ENCODE assay signal across 13 mouse cellular contexts in the genomic region with DNA sequence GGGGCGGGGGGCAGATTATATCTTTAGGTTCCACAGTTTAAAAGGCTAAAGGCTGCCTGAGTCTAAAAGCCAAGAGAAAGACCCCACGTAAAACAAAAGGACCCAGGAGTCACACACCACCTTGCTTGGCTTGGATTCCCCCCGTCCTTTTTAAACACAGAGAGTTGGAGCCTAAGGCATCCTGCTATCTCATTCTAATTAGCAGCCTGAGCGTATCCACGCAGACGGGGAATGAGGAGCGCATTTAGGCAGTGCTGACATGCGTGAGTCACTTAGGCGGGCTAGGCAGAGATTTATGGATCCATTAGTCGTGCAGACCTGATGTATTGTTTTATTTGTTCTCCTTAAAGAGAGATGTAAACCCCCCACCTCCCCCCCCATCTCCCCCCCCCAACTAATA. TPM values are rescaled to one million over a fixed set of nuclear protein-coding genes. Genes with fewer than 3 reads are reported as not detected.
DNase-seq lines count a peak whose midpoint lies in the region; ATAC-seq lines count a peak whose summit lies in the region.
"Had no signal": no experiment of that assay in that cellular context is flagged by ENCODE, and none has a peak within 500 bp of the region (broad histone marks: within the 10 kb centered on the region; RNA-seq: fewer than 3 reads in every experiment).

No protein-coding gene starts in this region.

- H3K27ac ChIP-seq in hindbrain, embryonic 11.5 days (ENCODE audit: low read depth, low read length): no peak overlapping the region
- H3K27ac ChIP-seq in hindbrain, embryonic 10.5 days: no peak overlapping the region
- no peak overlapping the region for H3K27ac ChIP-seq in hindbrain, embryonic 12.5 days
- H3K27ac ChIP-seq in midbrain, embryonic 12.5 days (replicated peaks): no peak overlapping the region
- H3K27ac ChIP-seq: heart, embryonic 15.5 days had no signal

- 34% methylated on average over 10 of the region's 10 CpGs for WGBS in hindbrain, embryonic 11.5 days
- 49% methylated on average over 10 of the region's 10 CpGs for WGBS in hindbrain, embryonic 10.5 days
- 41% methylated on average over 10 of the region's 10 CpGs for WGBS in hindbrain, embryonic 12.5 days
- 69% methylated on average over 10 of the region's 10 CpGs for WGBS in midbrain, embryonic 12.5 days

- no peak overlapping the region for H3K4me2 ChIP-seq in hindbrain, embryonic 11.5 days (replicated peaks; ENCODE audit: low read depth, low read length)
- H3K4me2 ChIP-seq in hindbrain, embryonic 12.5 days (replicated peaks): no peak overlapping the region
- no peak overlapping the region for H3K4me2 ChIP-seq in midbrain, embryonic 12.5 days (replicated peaks)
- H3K4me2 ChIP-seq: heart, embryonic 15.5 days had no signal

- H3K4me3 ChIP-seq in hindbrain, embryonic 11.5 days (ENCODE audit: low read depth, low read length): no peak overlapping the region
- H3K4me3 ChIP-seq in hindbrain, embryonic 10.5 days: no peak overlapping the region
- no peak overlapping the region for H3K4me3 ChIP-seq in hindbrain, embryonic 12.5 days
- no peak overlapping the region for H3K4me3 ChIP-seq in midbrain, embryonic 12.5 days
- H3K4me3 ChIP-seq: heart, embryonic 15.5 days had no signal

- no peak for DNase-seq in hindbrain, embryonic 11.5 days (ENCODE audit: low spot score)
- DNase-seq in hindbrain, embryonic 10.5 days (ENCODE audit: low spot score): no peak
- peak; percentile 58 for DNase-seq in embryo, embryonic 10 days (ENCODE audit: low spot score)
- no peak for DNase-seq in cerebellum, postnatal 4 days (ENCODE audit: low spot score in 2 of 2)
- no peak for DNase-seq in heart, postnatal 36 days
- DNase-seq in gastrocnemius, postnatal 10 days: no peak
- DNase-seq: kidney, adult 8-10 months; layer of hippocampus, postnatal 36 days; thymus, postnatal 14 days had no signal

- no peaks in the 10 kb centered on the region for H3K4me1 ChIP-seq in hindbrain, embryonic 11.5 days (replicated peaks; ENCODE audit: control insufficient read depth, insufficient read depth, low read length)
- H3K4me1 ChIP-seq in hindbrain, embryonic 10.5 days (replicated peaks): peaks cover 22% of the 10 kb centered on the region
- H3K4me1 ChIP-seq in hindbrain, embryonic 12.5 days: peaks cover 12% of the 10 kb centered on the region; the same call in 1 of the 2 replicates
- H3K4me1 ChIP-seq in midbrain, embryonic 12.5 days: no peaks in the 10 kb centered on the region

- no peaks in the 10 kb centered on the region for H3K9me3 ChIP-seq in hindbrain, embryonic 11.5 days (ENCODE audit: control insufficient read depth, low read length)
- no peaks in the 10 kb centered on the region for H3K9me3 ChIP-seq in hindbrain, embryonic 10.5 days
- no peaks in the 10 kb centered on the region for H3K9me3 ChIP-seq in hindbrain, embryonic 12.5 days (replicated peaks)
- no peaks in the 10 kb centered on the region for H3K9me3 ChIP-seq in midbrain, embryonic 12.5 days
- H3K9me3 ChIP-seq: heart, embryonic 15.5 days had no signal

- no peaks in the 10 kb centered on the region for H3K27me3 ChIP-seq in hindbrain, embryonic 11.5 days (ENCODE audit: control insufficient read depth, insufficient read depth, low read length)
- no peaks in the 10 kb centered on the region for H3K27me3 ChIP-seq in hindbrain, embryonic 10.5 days (ENCODE audit: insufficient read depth, poor library complexity, severe bottlenecking)
- no peaks in the 10 kb centered on the region for H3K27me3 ChIP-seq in hindbrain, embryonic 12.5 days
- no peaks in the 10 kb centered on the region for H3K27me3 ChIP-seq in midbrain, embryonic 12.5 days
- H3K27me3 ChIP-seq: heart, embryonic 15.5 days had no signal

- peak; percentile 65 for ATAC-seq in hindbrain, embryonic 11.5 days (ENCODE audit: low FRiP score)
- ATAC-seq in hindbrain, embryonic 12.5 days (ENCODE audit: low FRiP score): peak; percentile 85
- peak; percentile 65; the same call in 1 of the 2 replicates for ATAC-seq in midbrain, embryonic 12.5 days (ENCODE audit: low FRiP score, low read depth)

- no peak overlapping the region for H3K9ac ChIP-seq in hindbrain, embryonic 11.5 days (ENCODE audit: low read depth, low read length)
- H3K9ac ChIP-seq in hindbrain, embryonic 12.5 days: no peak overlapping the region
- no peak overlapping the region for H3K9ac ChIP-seq in midbrain, embryonic 12.5 days (replicated peaks)
- H3K9ac ChIP-seq: heart, embryonic 15.5 days had no signal

- no peaks in the 10 kb centered on the region for H3K36me3 ChIP-seq in hindbrain, embryonic 11.5 days (ENCODE audit: control insufficient read depth, insufficient read depth, low read length)
- no peaks in the 10 kb centered on the region for H3K36me3 ChIP-seq in hindbrain, embryonic 10.5 days
- no peaks in the 10 kb centered on the region for H3K36me3 ChIP-seq in hindbrain, embryonic 12.5 days
- no peaks in the 10 kb centered on the region for H3K36me3 ChIP-seq in midbrain, embryonic 12.5 days
- H3K36me3 ChIP-seq: heart, embryonic 15.5 days had no signal

- intact Hi-C loops in heart, postnatal 36 days (cut with DNase I): no loop called here

RNA-seq across cellular contexts. Expression of gene Arg1, which starts 0.9 kb away (rescaled TPM):
- polyA plus RNA-seq in hindbrain, embryonic 11.5 days (2014; fragmentation: Nextera tagmentation; extraction: Ambion mirVana): 8.3 and 8.9 TPM in 2 replicates
- polyA plus RNA-seq in hindbrain, embryonic 10.5 days (2016; fragmentation: Nextera tagmentation; extraction: Ambion mirVana): 3.2 and 3.8 TPM in 2 replicates
- polyA plus RNA-seq in hindbrain, embryonic 12.5 days (2016; fragmentation: Nextera tagmentation; extraction: Ambion mirVana): 2.7 and 3.4 TPM in 2 replicates
- 1.3 and 1.7 TPM in 2 replicates for polyA plus RNA-seq in midbrain, embryonic 12.5 days (2016; fragmentation: Nextera tagmentation; extraction: Ambion mirVana)
- not detected for total RNA-seq in heart, postnatal 36 days (2021)
- under 1 TPM; 0.38 to 0.52 TPM for total RNA-seq in gastrocnemius, postnatal 10 days (2021)
- total RNA-seq: common myeloid progenitor, adult 5-6 weeks; layer of hippocampus, postnatal 36 days had no signal

RNA-seq across cellular contexts. Expression of gene Med23, which starts 56.6 kb away (rescaled TPM):
- polyA plus RNA-seq in hindbrain, embryonic 11.5 days (2014; fragmentation: Nextera tagmentation; extraction: Ambion mirVana): 29.1 and 32.2 TPM in 2 replicates
- 23.4 and 26.7 TPM in 2 replicates for polyA plus RNA-seq in hindbrain, embryonic 10.5 days (2016; fragmentation: Nextera tagmentation; extraction: Ambion mirVana)
- 31.2 and 39.3 TPM in 2 replicates for polyA plus RNA-seq in hindbrain, embryonic 12.5 days (2016; fragmentation: Nextera tagmentation; extraction: Ambion mirVana)
- 33.1 and 34.0 TPM in 2 replicates for polyA plus RNA-seq in midbrain, embryonic 12.5 days (2016; fragmentation: Nextera tagmentation; extraction: Ambion mirVana)
- total RNA-seq in heart, postnatal 36 days (2021): 10 to 100 TPM; 14.1 to 15.4 TPM
- 10 to 100 TPM; 11.1 to 12.8 TPM for total RNA-seq in gastrocnemius, postnatal 10 days (2021)
